Mouse (Mus musculus): ENCODE measurements around the gene Ring1.

Gene Ring1

DNA sequence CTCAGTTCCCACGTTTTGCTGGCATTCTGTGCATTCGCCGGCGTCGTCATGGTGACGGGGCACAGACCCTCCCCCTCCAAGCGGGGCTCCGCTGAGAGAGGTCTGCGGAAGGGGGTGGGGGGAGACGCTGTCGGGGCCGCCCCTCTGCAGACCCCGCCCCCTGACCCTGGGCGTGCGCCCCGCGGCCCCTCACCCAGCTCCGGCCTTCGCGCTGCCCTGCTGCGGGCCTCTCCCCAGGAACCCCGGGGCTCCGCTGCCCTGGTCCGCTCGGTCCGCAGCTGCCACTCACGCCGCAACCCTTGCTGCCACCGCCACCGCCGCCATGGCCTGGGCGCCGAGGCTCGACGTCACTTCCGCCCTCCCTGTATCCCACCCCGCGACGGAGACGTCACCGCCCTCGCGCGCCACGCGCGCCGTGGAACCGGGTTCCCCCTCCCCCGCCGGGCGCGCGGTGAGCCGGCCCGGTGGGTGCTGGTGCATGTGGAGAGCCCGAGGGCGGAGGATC, at the start of gene Ring1:
Gene Ring1, minus strand, starts transcription at position 364 of the 505 bp plus-strand sequence.
- in situ Hi-C loops (cut with MboI; ENCODE audit: unreplicated experiment in 2 of 2): loop anchor here in 1 of 2 experiments (25.0 kb wide), 1 partner anchor 1363 kb away; the partner anchor contains the start of gene H2-Q4

DNA sequence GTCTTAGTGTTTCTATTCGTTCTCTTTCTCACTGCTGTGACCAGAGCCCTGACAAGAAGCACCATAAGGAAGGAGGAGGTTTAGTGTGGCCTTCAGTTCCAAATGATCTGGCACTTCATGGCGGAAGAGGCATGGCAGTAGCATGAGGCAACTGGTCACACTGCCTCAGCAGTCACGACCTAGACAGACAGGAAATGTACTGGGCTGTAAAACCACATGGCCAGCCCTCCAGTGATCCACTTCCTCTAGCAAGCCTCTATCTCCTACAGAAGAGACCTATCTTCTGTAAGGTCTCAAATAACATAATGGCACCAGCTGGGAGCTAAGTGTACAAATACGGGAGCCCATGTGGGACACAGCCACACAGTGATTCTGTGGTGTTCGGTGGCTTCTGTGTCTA, 47.6 kb upstream of the Ring1 start:
- in situ Hi-C loops (cut with MboI; ENCODE audit: unreplicated experiment in 2 of 2): loop anchor here (5.0 to 10.0 kb wide), 3 partner anchors 35 to 333 kb away; partner anchors contain the start of genes Col11a2 (in 1 of the 2) and H2-Ob (in 1 of the 2)

DNA sequence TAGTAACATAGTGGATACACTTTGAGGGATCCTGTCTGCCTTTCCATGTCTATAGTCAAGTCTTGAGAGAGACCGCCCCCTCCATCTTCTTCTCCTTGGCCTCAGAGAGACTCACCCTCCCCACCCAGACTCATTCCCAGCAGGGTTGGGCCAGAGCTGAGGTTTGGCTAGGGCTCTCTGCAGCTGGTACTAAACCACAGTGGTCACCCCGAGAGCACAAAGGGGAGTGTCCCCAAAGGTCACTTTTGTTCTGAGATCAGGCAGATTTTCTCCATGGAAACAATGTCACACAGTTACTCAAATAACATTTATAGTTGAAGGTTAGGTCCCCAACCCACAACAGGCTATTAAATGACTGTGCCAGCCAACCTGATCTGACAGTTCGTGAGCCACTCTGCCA, 44.4 kb upstream of the Ring1 start:
- in situ Hi-C loops (cut with MboI; ENCODE audit: unreplicated experiment in 2 of 2): no loop called here

DNA sequence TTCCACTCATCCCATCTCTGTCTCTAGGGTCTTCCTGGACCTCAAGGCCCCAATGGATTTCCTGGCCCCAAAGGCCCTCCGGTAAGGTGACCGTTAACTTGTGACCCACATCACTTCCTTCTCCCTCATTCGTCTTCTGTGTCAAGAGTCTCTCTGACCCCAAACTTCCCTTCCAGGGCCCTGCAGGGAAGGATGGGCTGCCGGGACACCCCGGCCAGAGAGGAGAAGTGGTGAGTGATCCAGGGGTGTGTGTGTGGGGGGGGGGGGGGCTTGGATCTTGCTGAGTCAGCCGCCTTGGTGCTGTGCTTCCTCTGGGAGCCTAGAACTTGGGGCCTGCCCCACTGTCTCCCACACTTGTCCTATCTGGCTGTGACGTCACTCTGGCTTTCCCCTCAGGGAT, 32.7 kb upstream of the Ring1 start:
- in situ Hi-C loops (cut with MboI; ENCODE audit: unreplicated experiment in 2 of 2): no loop called here

DNA sequence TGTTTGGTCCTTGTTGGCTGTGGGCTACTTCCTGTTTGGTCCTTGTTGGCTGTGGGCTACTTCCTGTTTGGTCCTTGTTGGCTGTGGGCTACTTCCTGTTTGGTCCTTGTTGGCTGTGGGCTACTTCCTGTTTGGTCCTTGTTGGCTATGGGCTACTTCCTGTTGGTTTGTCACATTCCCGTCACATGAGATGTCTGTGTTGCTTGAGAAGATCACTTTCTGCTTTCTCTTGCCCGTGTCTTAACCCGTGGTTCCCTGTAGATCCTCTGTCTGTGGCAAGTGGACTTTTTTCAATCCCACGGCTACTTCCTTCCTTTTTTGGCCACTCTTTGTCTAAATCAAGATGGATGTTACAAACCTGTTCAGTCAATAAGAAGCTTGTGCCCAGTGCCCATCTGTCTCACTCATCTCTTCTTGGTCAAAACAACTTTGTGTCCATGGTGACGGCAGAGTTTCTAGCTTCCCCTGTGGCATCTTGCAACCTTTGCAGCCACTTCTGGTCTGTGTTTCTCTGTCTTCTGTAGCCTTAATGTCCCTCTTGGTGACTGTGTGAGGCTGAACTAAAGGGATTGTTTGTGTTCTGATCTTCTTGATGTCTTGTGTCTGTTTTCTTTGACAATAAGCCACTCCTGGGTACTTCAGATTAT, 23.0 kb upstream of the Ring1 start:
- in situ Hi-C loops (cut with MboI; ENCODE audit: unreplicated experiment in 2 of 2): loop anchor here in 1 of 2 experiments (10.0 kb wide), 1 partner anchor 507 kb away; no protein-coding TSS in a partner anchor

DNA sequence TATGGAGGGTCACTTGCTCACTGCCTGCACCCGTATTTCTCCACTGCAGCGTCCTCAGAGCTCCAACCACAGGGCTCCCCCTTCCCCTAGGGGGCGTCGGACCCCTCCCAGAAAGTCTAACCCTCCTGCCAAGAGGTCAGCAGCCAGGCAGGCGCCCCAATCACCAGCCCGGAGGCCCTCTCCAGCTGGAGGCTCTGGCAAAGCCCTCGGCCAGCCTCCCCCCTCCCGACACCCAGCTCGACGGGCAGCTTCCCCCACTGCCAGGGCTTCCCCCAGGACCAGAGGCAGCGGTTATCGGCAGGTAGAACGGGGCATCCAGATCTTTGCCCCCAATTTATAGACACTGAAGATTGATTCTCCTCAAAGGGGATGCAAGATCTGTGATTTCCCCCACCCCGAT, 21.5 kb upstream of the Ring1 start:
- in situ Hi-C loops (cut with MboI; ENCODE audit: unreplicated experiment in 2 of 2): loop anchor here in 1 of 2 experiments (10.0 kb wide), 1 partner anchor 509 kb away; no protein-coding TSS in a partner anchor

DNA sequence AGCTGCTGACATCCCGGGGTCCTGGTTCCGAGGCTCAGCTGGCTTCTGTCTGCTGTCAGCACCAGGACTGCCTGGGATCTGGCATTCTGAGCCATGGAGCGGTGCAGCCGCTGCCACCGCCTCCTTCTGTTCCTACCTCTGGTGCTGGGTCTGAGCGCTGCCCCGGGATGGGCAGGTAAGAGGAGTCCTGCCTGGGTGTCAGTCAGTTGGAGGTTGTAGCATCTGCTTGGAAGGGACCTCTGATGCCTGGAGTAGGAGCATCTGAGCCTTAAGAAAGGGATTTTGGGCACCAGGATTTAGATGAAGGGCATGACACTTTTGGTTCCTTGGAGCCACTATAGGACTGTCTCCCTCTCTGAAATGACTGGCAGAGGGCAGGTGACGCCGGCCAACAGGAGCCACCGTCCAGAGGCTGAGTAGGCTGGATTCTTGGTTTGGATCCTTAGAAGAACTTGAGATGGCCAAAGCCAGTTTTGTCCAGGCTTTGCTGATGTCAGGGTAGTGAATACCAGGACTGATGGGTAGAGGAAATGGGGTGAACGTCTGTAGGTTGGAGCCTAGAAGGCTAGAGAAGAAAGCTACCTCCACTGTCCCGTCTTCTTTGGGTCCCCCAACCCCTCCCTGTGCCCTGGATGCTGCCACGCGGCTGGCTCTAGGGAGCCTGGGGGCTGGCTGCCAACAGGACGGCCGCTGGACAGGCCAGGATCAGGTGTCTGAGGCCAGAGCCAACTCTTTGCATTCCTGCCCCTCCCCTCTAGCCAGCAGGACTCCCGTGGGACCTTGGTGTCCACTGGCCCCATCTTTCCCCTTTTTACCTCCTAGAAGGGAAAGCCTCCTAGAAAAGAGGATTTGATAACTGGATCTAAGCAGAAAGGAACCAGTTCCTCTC, 15.3 kb upstream of the Ring1 start:
- in situ Hi-C loops (cut with MboI; ENCODE audit: unreplicated experiment in 2 of 2): loop anchor here (5.0 to 10.0 kb wide), 2 partner anchors 32 to 515 kb away; no protein-coding TSS in a partner anchor

DNA sequence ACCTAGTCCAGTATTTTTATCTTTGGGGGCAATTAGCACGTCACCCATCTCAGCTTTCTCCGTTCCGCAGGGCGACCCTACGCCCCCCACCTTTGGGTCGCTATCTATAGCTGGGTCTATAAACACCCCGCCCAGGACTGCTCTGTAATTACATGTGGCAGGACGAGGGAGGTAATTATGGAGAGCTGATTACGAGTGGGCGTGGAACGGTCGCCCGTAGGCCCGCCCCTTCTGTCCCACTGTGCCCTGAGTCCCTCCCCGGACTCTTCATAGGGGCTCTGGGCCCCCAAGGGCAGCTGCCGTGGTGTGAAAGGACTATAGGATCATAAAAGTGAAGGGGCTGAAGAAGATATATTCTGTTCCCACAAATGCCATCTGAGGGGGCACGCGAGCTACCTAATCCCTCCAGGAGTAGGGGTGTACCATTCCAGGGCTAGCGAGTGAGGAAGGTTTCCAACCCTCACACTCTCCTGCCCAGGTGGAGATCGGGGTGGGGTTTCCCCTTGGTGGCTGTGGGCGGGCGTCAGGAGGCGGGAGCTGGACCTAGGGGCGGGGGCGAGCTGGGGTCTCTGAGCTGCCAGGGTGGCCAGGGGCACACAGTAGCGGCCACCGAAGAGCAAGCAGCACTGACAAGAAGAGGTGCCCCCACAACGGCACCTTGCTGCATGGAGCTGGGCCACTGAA, 14.5 kb upstream of the Ring1 start, which contains the start of gene Col11a2:
Gene Col11a2, plus strand, starts transcription at position 560 of the 684 bp plus-strand sequence.
- in situ Hi-C loops (cut with MboI; ENCODE audit: unreplicated experiment in 2 of 2): loop anchor here in 1 of 2 experiments (5.0 kb wide), 1 partner anchor 33 kb away; no protein-coding TSS in a partner anchor

DNA sequence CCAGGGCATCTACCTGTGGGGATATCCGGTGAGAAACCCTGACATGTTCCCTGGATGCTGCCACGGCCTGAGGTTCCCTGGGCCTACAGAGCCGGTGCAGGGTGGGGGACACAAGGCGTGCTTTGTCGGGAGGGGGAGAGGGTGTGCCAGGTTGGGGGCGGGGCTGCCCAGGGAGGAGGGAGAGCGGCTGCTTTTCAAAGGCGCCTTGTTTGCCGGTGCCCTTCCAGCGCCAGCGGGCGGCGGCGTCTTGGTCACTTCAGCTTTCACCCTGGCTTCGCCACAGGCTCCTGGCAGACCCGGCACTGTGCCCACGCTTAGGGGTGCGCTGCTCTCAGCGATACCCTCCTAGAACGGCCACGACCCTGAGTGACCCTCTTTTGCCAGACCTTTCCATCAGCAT, 14.0 kb upstream of the Ring1 start:
- in situ Hi-C loops (cut with MboI; ENCODE audit: unreplicated experiment in 2 of 2): loop anchor here in 1 of 2 experiments (5.0 kb wide), 1 partner anchor 34 kb away; no protein-coding TSS in a partner anchor

DNA sequence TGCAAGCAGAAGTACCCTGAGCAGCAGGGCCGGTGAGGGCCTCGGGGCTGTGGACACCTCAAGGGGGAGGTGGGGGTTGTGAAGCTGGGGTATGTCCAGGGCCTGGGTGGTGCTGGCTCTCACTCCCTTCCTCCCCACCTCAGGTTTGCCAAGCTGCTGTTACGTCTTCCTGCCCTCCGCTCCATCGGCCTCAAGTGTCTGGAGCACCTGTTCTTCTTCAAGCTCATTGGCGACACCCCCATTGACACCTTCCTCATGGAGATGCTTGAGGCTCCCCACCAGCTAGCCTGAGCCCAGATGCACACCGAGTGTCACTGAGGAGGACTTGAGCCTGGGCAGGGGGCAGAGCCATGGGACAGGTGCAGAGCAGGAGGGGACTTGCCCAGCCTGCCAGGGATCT, 12.8 kb upstream of the Ring1 start:
- in situ Hi-C loops (cut with MboI; ENCODE audit: unreplicated experiment in 2 of 2): loop anchor here in 1 of 2 experiments (5.0 kb wide), 1 partner anchor 35 kb away; no protein-coding TSS in a partner anchor

DNA sequence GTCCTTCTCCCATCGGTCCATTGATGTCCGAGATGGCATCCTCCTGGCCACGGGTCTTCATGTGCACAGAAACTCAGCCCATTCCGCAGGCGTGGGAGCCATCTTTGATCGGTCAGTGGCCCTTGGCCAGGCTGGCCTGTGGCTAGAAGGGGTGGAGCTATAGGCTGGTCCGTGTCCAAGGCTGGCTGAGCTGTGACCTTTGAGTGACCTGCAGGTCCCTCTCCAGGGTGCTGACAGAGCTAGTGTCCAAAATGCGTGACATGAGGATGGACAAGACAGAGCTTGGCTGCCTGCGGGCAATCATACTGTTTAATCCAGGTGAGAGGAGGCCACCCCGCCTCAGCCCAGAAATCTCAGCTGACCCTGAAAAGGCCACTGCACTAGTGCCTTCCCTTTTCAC, 12.2 kb upstream of the Ring1 start:
- in situ Hi-C loops (cut with MboI; ENCODE audit: unreplicated experiment in 2 of 2): loop anchor here in 1 of 2 experiments (5.0 kb wide), 1 partner anchor 36 kb away; no protein-coding TSS in a partner anchor

DNA sequence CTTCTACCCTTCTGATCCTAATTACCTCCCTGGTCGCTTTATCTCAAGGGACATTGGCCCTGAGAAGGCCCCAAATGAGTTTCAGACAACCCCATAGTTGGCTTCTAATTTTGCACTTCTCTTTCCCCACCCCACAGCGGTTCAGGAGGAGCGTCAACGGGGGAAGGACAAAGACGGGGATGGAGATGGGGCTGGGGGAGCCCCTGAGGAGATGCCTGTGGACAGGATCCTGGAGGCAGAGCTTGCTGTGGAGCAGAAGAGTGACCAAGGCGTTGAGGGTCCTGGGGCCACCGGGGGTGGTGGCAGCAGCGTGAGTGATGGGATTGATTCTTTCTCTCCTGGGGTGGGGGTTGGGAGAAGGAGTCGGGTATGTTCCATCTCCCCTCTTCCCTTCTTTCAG, 11.0 kb upstream of the Ring1 start:
- in situ Hi-C loops (cut with MboI; ENCODE audit: unreplicated experiment in 2 of 2): loop anchor here in 1 of 2 experiments (5.0 kb wide), 1 partner anchor 37 kb away; no protein-coding TSS in a partner anchor

DNA sequence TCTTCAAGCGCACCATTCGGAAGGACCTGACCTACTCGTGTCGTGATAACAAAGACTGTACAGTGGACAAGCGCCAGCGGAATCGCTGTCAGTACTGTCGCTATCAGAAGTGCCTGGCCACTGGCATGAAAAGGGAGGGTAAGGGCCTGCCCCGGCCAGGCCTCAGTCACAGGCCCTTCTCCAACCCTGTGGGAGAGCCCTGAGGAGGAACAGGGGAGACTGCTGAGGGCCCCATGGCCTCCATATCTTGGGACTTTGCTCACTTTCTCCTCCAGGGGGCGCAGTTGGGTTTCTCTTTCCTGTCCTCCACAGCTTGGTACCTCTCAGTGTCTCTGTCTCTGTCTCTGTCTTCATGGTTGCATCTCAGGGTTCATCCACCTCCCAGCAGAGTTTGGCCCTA, 9.6 kb upstream of the Ring1 start:
- in situ Hi-C loops (cut with MboI; ENCODE audit: unreplicated experiment in 2 of 2): no loop called here

DNA sequence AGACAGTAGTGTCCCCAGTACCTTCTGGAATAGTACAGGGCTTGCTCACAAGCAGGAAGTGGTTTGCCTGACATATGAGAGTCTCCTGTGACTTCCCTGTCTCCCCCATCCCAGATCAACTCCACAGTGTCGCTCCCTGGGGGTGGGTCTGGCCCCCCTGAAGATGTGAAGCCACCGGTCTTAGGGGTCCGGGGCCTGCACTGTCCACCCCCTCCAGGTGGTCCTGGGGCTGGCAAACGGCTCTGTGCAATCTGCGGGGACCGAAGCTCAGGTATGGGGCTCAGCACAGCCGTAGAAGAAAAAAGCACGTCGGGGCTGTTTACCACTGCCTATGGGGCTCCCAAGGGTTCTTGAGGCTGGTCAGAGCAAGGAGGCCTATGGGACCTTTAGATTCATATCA, 9.0 kb upstream of the Ring1 start:
- in situ Hi-C loops (cut with MboI; ENCODE audit: unreplicated experiment in 2 of 2): no loop called here

DNA sequence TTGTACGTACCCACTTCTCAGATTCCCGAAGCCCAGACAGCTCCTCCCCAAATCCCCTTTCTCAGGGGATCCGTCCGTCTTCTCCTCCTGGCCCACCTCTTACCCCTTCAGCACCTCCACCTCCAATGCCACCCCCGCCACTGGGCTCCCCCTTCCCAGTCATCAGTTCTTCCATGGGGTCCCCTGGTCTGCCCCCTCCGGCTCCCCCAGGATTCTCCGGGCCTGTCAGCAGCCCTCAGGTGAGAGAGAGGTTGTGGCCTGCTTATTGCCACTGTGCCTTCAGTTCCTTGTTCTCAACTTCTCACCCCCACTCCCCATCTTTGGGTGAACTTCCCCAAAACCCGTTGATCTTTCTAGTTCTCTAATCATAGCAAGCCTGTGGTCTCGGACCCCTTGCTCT, 8.3 kb upstream of the Ring1 start:
- in situ Hi-C loops (cut with MboI; ENCODE audit: unreplicated experiment in 2 of 2): no loop called here

DNA sequence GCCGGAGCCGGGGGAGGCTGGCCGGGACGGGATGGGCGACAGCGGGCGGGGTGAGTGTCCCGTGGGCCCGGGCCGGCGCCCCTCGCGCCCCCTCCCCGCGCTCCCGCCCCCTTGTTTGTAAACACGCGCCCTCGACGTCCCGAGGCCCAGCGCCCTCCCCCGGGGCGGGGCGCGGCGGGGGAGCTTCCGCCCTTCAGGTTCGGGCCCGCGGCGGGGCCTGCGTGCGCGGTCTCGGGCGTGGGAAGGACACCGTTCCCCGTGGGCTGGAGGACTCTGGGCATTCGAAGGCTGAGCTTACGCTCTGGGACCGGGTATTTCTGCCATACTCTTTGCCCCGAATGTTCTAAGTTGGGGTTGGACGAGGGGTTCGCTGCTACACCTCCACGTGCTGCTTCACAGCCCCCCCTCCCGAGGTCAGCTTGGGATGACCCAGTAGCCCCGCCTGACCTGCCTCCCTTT, 7.7 kb upstream of the Ring1 start:
- in situ Hi-C loops (cut with MboI; ENCODE audit: unreplicated experiment in 2 of 2): no loop called here

DNA sequence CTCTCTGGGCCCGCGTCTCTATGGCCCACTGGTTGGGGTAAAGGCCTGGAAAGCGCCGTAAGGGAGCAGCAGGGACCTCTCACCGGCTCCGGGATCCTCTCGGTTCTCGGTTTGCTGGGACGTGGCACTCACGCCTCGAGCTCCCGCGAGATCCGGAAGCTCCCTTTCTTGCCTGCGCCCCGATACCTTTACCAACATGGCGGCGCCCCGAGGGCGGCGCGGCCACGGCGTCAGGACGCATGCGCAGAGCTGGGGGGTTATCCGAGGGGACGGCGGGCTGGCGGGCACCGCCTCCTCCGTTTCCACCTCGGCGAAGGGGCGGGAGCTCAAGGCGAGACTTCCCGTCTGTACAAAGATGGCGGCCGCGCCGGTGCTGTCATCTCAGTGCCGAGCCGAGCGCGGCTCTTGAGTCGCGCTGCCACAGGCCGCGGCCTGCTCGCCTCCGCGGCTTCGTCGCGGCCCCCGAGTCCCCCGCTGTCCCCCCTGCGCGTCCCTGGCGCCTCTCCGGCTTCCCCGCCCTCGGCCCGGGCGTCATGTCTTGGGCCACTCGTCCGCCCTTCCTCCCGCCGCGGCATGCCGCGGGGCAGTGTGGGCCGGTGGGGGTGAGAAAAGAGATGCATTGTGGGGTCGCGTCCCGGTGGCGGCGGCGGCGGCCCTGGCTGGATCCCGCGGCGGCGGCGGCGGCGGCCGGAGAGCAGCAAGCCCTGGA, 7.1 kb upstream of the Ring1 start, which contains the start of the genes Slc39a7 and Rxrb:
Gene Slc39a7, minus strand, starts transcription at position 218 of the 709 bp plus-strand sequence.
Gene Rxrb, plus strand, starts transcription at position 348 of the 709 bp plus-strand sequence.
- in situ Hi-C loops (cut with MboI; ENCODE audit: unreplicated experiment in 2 of 2): no loop called here

DNA sequence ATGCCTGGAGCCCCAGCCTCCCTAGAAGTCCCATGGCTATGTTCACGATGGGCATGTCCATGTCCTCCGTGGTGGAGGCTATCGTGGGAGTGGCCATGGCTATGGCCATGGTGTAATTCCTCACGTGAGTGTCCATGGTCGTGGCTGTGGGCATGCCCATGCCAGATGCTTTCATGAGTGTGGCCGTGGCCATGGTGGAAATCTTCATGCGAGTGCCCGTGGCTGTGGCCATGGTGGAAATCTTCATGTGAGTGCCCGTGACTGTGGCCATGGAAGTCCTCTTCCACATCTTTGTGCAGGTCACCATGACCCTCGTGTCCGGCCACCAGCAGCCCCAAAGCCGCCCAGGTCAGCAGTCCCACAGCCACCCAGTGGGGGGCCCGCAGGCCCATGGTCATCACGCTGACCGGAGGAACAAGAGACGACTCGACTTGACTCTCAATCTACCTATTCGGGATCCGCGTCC, 6.4 kb upstream of the Ring1 start:
- in situ Hi-C loops (cut with MboI; ENCODE audit: unreplicated experiment in 2 of 2): no loop called here
